Mouse (Mus musculus) gastrocnemius, postnatal 36 days (tissue): ENCODE results near the gene G3bp1. TPM values are rescaled to one million over a fixed set of nuclear protein-coding genes. Genes with fewer than 3 reads are reported as not detected.
A peak's percentile ranks its signal among the peaks of the same experiment; 100 is the strongest.

Experiments used
- DNase-seq, 2 experiments: peaks; one replicate each; pipeline ENCODE4 v3.0.0; 2022
- intact Hi-C: fragments of 180-260 bp; cut with DNase I; formaldehyde crosslinking; loops from one replicate; pipeline ENCODE4 v1.15.1; 2025
- long read RNA-seq, 2 experiments: library from polyadenylated mRNA; stranded (forward); transcript quantifications; one replicate each; pipeline ENCODE4 v2.0.0; 2021
- total RNA-seq, 2 experiments: library from RNA; stranded (reverse); gene quantifications; 2 replicates each; pipeline ENCODE4 v1.2.3; 2021

Gene G3bp1
- total RNA-seq: 10 to 100 TPM; 46.1 to 48.5 TPM
- long read RNA-seq, experiment 1, full-length matches to known transcripts: 152 of 196 reads
- long read RNA-seq, experiment 1, partial matches to known transcripts: 7 of 196 reads
- long read RNA-seq, experiment 1, other reads (novel, unspliced or antisense): 37 of 196 reads
- long read RNA-seq, experiment 2, full-length matches to known transcripts: 179 of 225 reads
- long read RNA-seq, experiment 2, partial matches to known transcripts: 16 of 225 reads
- long read RNA-seq, experiment 2, other reads (novel, unspliced or antisense): 30 of 225 reads

- peak; percentile 98 to 99 for DNase-seq
- intact Hi-C loops: no loop called here
These were observed at the start of gene G3bp1 for GRCm38 (mm10) chr11:55469048-55469843. Gene G3bp1 (plus strand): TSS chr11:55469685.

- no peak for DNase-seq
- intact Hi-C loops: no loop called here
These were observed 46.5 kb upstream of the G3bp1 start, which contains the start of gene Sparc for GRCm38 (mm10) chr11:55422978-55423377. Gene Sparc (minus strand): TSS chr11:55423183.

GRCm38 (mm10) chr11:55423756-55424155 lies 45.7 kb upstream of the G3bp1 start:
- peak; percentile 29 to 45 for DNase-seq
- intact Hi-C loops: no loop called here

- DNase-seq: peak; percentile 42 to 45
These were observed 44.6 kb upstream of the G3bp1 start for GRCm38 (mm10) chr11:55424746-55425360.

GRCm38 (mm10) chr11:55428186-55429012 lies 41.1 kb upstream of the G3bp1 start:
- intact Hi-C loops: no loop called here
- DNase-seq: peak; percentile 68 to 92

More at GRCm38 (mm10) chr11:55424746-55425360, 44.6 kb upstream of the G3bp1 start:
- intact Hi-C loops: no loop called here

- intact Hi-C loops: no loop called here
- DNase-seq: no peak
These were observed 39.5 kb upstream of the G3bp1 start for GRCm38 (mm10) chr11:55429973-55430372.

- no peak for DNase-seq
- intact Hi-C loops: no loop called here
These were observed 36.5 kb upstream of the G3bp1 start for GRCm38 (mm10) chr11:55432981-55433380.

- DNase-seq: no peak
- intact Hi-C loops: no loop called here
These were observed 33.4 kb upstream of the G3bp1 start for GRCm38 (mm10) chr11:55436089-55436488.

- intact Hi-C loops: no loop called here
- no peak for DNase-seq
These were observed 31.5 kb upstream of the G3bp1 start for GRCm38 (mm10) chr11:55438031-55438430.

GRCm38 (mm10) chr11:55439718-55440117 lies 29.8 kb upstream of the G3bp1 start:
- intact Hi-C loops: no loop called here

GRCm38 (mm10) chr11:55444772-55445171 lies 24.7 kb upstream of the G3bp1 start:
- intact Hi-C loops: loop anchor here (5.0 kb wide), 1 partner anchor 242 kb away; the partner anchor contains the start of gene Slc36a1
- DNase-seq: no peak

More at GRCm38 (mm10) chr11:55439718-55440117, 29.8 kb upstream of the G3bp1 start:
- DNase-seq: no peak

GRCm38 (mm10) chr11:55446579-55446978 lies 22.9 kb upstream of the G3bp1 start:
- DNase-seq: peak; percentile 72 to 74
- intact Hi-C loops: loop anchor here (1.0 to 5.0 kb wide), 2 partner anchors 57 to 244 kb away; partner anchors contain the start of gene Slc36a1

- intact Hi-C loops: loop anchor here (5.0 kb wide), 1 partner anchor 247 kb away; the partner anchor contains the start of gene Slc36a1
- no peak for DNase-seq
These were observed 20.0 kb upstream of the G3bp1 start for GRCm38 (mm10) chr11:55449531-55449930.

- intact Hi-C loops: no loop called here
- no peak for DNase-seq
These were observed 19.2 kb upstream of the G3bp1 start for GRCm38 (mm10) chr11:55450311-55450710.

GRCm38 (mm10) chr11:55453640-55454039 lies 15.8 kb upstream of the G3bp1 start:
- intact Hi-C loops: no loop called here
- no peak for DNase-seq

- intact Hi-C loops: loop anchor here (5.0 kb wide), 1 partner anchor 203 kb away; no protein-coding TSS in a partner anchor
- no peak for DNase-seq
These were observed 14.3 kb upstream of the G3bp1 start for GRCm38 (mm10) chr11:55455166-55455565.

GRCm38 (mm10) chr11:55458501-55458900 lies 11.0 kb upstream of the G3bp1 start:
- no peak for DNase-seq
- intact Hi-C loops: loop anchor here (5.0 kb wide), 1 partner anchor 206 kb away; no protein-coding TSS in a partner anchor

- intact Hi-C loops: loop anchor here (5.0 kb wide), 1 partner anchor 208 kb away; no protein-coding TSS in a partner anchor
- no peak for DNase-seq
These were observed 9.5 kb upstream of the G3bp1 start for GRCm38 (mm10) chr11:55459850-55460558.

GRCm38 (mm10) chr11:55460559-55461018 lies 8.9 kb upstream of the G3bp1 start:
- intact Hi-C loops: no loop called here
- DNase-seq: no peak
